Mouse (Mus musculus) adrenal gland, postnatal 4 days (tissue): ENCODE results near the gene Rps4x. TPM values are rescaled to one million over a fixed set of nuclear protein-coding genes. Genes with fewer than 3 reads are reported as not detected.

Source experiments
- total RNA-seq, 2 experiments: library from RNA; stranded (reverse); gene quantifications; 2 replicates each; pipeline ENCODE4 v1.2.3; 2021

Rps4x gene
- total RNA-seq, 2 experiments from 2014 or later: 1,379 to 1,607 TPM

Other genes with a start within 250 kb of the Rps4x start
- 10 to 100 TPM; 14.7 to 16.1 TPM for gene Rtl5, start 118.1 kb downstream of the Rps4x start, total RNA-seq
- gene Pin4, start 69.9 kb downstream of the Rps4x start, total RNA-seq: 10 to 100 TPM; 39.8 to 45.8 TPM
- gene Ercc6l, start 32.3 kb downstream of the Rps4x start, total RNA-seq: 1 to 10 TPM; 4.7 to 5.1 TPM
- gene Cited1, start 62.8 kb upstream of the Rps4x start, total RNA-seq: 1 to 10 TPM; 5.2 to 5.6 TPM